Mouse (Mus musculus): Measurements from ENCODE around the gene Vwf.

Gene Vwf

DNA sequence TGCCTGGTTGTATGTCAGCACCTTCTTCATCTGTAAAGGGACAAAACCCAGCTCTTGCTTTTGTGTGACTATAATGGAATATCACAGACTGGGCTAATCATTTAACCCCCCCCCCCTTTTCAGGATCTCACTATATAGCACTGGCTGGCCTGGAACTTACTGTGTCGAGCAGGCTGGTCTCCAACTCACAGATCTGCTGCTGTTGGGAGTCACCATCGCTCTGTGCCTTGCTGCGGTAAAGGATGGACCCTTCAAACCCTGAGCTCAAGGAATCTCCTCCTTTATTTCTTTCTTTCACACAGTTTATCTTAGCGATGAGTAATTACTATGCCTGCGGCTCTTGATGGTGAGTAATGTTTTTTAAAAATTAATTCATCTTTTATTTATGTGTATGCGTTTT, at the start of gene Vwf:
TSS of gene Vwf (plus strand) at position 301 of the 400 bp plus-strand sequence.
- no peak for DNase-seq (ENCODE audit: low spot score in 2 of 2)

DNA sequence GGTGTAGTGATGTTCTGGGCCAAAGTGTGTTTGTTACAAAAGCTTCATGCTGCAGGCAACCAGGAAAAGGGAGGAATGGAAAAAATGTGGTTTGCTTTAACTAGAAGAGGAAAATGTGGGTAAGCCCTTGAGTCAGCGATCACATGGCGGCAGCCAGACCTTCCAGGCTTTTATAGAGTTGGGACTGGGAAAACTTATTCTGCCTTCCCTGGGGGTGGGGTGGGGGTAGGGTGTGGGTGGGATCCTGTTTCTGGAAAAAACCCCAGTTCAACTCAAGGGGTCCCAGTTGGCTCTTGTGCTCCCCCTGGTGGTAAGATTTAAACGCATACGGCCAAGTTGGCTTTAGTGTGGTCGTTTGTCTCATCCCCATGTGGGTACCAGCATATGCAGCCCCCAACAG, 48.5 kb upstream of the Vwf start:
- no peak for DNase-seq (ENCODE audit: low spot score in 2 of 2)

DNA sequence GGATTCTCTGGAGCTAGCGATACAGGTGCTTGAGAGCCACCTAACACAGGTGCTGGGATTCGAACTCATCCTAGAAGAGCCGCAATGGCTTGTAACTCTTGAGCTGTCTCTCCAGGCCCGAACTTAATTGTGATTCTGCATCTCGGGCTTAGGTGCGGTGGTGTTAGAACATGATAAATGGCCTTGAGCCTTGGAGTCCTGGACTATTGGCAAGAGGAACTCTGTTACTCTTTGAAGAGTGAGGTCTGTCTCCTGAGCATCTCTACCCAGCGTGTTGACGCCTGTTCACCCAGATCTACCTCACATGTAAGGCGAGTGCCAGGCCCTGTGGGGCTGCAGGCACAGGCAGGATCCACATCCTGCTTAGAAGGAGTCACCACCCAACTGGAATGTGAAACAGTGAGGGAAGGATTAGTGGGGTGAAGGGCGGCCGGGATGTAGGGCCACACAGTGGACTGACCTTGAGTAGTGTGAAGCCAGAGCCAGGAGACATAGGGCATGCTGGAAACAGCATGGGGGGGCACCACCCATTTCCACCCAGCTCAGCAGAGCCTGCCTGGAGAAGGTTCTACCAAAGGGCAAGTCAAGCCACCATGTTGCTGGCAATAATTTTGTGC, 43.3 kb upstream of the Vwf start:
- no peak for DNase-seq (ENCODE audit: low spot score in 2 of 2)

GRCm38 (mm10) chr6:125504622-125505355, 41.8 kb upstream of the Vwf start:
- no peak for DNase-seq (ENCODE audit: low spot score in 2 of 2)

- no peak for DNase-seq (ENCODE audit: low spot score in 2 of 2)
Measured at GRCm38 (mm10) chr6:125506427-125506826, 40.1 kb upstream of the Vwf start.

- DNase-seq (ENCODE audit: low spot score in 2 of 2): no peak
Measured at GRCm38 (mm10) chr6:125509783-125510182, 36.8 kb upstream of the Vwf start.

- DNase-seq (ENCODE audit: low spot score in 2 of 2): no peak
Measured at GRCm38 (mm10) chr6:125510645-125511044, 35.9 kb upstream of the Vwf start.

DNA sequence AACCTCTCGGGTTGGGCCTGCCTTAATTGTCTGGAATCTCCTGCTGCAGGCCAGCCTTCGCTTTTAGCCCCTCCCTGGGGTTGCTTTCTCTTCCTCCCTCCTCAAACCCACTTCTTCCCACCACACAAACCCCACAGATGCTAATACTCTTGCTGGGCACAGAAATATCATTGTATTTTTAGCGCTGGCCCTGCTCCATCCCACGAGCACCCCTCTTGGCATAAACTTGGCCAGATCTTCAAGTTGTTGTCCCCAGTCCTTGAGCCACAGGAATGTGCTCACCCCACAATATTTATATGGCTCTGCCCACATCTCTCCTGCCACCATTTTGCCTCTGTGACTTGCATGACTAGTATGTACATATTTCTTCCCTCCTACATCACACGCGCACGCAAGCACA, 35.4 kb upstream of the Vwf start:
- DNase-seq (ENCODE audit: low spot score in 2 of 2): no peak

GRCm38 (mm10) chr6:125512950-125513596, 33.5 kb upstream of the Vwf start:
- DNase-seq (ENCODE audit: low spot score in 2 of 2): no peak

- DNase-seq (ENCODE audit: low spot score in 2 of 2): no peak
Measured at GRCm38 (mm10) chr6:125515503-125516315, 30.9 kb upstream of the Vwf start.

DNA sequence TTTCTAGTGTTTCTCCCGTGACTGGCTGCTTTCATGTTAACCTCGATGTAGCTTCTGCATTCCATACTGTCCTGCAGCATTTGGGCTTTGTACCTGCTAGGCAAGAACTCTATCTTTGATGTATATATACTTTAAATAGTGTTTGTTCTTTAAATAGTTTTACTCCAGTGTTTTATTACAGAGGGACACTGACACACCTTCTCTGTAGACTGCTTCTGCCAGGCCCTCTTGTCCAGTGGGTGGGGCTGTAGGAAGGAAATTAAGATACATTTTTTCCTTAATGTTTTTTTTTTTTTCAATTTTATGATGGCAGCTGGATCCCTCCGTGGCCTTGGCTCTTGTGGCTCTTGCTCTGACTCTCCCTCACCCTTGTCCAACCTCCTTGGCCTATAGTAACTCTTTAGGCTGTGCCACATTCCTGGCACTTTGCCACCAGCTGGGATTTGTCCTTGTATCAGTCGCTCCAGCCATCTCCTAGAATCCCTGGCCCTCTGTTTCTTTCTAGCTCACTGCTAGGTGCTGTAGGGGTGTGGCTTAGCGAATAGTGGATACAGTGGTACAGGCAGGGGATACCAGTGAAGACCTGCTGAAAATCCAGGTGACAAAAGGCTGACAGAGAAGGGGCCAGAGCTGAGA, 24.9 kb upstream of the Vwf start:
- no peak for DNase-seq (ENCODE audit: low spot score in 2 of 2)

- DNase-seq (ENCODE audit: low spot score in 2 of 2): no peak
Measured at GRCm38 (mm10) chr6:125524027-125524426, 22.5 kb upstream of the Vwf start.

DNA sequence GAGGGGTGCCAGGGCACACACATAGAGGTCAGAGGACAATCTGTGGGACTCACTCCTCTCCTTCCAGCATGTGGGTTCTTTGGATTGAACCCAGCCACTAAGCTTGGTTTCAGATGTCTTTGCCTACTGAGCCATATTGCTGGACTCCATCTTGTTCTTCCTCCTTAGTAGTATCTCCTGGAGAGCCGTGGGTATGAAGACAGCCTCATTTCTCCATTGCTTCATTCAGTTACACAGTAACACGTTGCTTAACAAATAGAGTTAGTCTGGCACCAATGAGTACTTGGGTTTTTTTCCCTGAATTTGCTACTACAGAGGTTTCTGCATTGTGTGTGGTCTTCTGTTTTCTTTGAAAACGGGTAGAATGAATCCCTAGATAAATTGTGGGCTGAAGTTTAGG, 20.5 kb upstream of the Vwf start:
- no peak for DNase-seq (ENCODE audit: low spot score in 2 of 2)

- DNase-seq (ENCODE audit: low spot score in 2 of 2): no peak
Measured at GRCm38 (mm10) chr6:125528614-125529200, 17.9 kb upstream of the Vwf start.

- DNase-seq (ENCODE audit: low spot score in 2 of 2): no peak
Measured at GRCm38 (mm10) chr6:125529479-125529878, 17.1 kb upstream of the Vwf start.

DNA sequence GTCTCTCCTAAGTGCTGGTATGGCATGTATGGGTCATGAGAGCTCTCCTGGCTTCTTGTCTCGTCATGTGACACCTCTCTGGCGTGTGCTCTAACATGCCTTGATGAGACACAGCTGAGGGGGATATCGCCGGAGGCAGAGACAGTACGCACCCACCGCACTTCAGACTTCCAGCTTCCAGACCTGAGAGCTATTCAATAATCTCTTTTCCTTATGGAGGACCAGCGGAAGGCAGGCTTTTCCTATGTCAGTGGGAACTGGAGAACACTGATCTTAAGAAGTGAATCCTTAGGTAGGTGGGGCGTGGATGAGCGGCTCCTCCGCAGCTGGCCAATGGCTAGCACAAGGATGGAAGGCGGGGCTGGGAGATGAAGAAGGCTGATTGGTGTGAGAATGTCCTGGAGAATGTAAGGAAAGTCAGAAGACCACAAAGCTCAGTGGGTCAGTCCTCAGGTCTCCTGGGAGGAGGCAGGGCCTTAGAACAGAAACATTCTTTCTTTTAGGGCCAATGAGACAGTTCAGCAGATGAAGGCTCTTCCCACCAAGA, 13.4 kb upstream of the Vwf start:
- DNase-seq (ENCODE audit: low spot score in 2 of 2): no peak

GRCm38 (mm10) chr6:125534990-125535389, 11.6 kb upstream of the Vwf start:
- DNase-seq (ENCODE audit: low spot score in 2 of 2): no peak

DNA sequence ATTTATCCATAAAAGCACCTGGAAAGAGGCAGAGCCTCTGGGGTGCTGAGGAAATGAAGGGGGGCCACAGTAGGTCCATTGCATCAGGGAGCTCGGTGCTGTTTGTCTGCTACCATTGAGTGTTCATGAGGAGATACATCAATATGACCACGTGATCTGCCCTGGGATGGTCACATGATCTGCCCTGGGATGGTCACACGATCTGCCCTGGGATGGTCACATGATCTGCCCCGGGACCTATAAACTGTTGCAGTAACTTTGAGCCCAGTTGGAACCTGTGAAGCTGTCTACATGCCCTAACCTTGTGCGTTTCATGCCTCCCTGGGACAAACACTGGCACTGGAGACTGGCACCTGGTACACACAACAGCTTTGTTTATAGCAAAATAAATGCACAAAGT, 8.1 kb upstream of the Vwf start:
- no peak for DNase-seq (ENCODE audit: low spot score in 2 of 2)

GRCm38 (mm10) chr6:125539423-125539822, 7.2 kb upstream of the Vwf start:
- no peak for DNase-seq (ENCODE audit: low spot score in 2 of 2)

- DNase-seq (ENCODE audit: low spot score in 2 of 2): no peak
Measured at GRCm38 (mm10) chr6:125540199-125540598, 6.4 kb upstream of the Vwf start.

DNA sequence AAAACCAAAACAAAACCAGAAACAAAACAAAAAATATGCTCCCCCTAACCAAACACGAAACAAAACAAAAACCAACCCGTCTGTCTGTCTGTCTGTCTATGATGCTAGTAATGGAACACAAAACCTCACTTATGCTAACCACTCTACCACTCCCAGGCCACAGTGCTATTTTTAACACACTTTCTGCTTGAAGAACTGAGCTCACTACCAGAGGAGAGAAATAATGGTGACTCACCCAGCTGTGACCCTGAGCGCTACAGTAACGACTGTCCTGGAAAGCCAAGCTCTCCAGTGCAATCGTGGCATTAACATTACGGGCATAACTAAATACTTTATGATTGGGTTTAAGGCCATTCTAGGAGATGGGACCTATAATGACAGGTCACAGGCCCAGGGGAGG, 5.7 kb upstream of the Vwf start:
- no peak for DNase-seq (ENCODE audit: low spot score in 2 of 2)
